Mouse (Mus musculus) cerebellum, adult 2 months (tissue): ENCODE measurements around the gene Gm5426.

Experiments
- CTCF ChIP-seq: fragments of 200-500 bp; IDR thresholded peaks from 2 replicates; pipeline ENCODE4 v1.5.1; 2011; ENCODE audit warnings: low read depth, mild to moderate bottlenecking, control low read depth, low read length, moderate library complexity, borderline replicate concordance; ENCODE audit not compliant: insufficient read depth
- POLR2A ChIP-seq: fragments of 200-500 bp; IDR thresholded peaks from 2 replicates; pipeline ENCODE4 v1.6.1; 2011; ENCODE audit warnings: low read length, control low read depth, borderline replicate concordance; ENCODE audit not compliant: insufficient read depth

DNA sequence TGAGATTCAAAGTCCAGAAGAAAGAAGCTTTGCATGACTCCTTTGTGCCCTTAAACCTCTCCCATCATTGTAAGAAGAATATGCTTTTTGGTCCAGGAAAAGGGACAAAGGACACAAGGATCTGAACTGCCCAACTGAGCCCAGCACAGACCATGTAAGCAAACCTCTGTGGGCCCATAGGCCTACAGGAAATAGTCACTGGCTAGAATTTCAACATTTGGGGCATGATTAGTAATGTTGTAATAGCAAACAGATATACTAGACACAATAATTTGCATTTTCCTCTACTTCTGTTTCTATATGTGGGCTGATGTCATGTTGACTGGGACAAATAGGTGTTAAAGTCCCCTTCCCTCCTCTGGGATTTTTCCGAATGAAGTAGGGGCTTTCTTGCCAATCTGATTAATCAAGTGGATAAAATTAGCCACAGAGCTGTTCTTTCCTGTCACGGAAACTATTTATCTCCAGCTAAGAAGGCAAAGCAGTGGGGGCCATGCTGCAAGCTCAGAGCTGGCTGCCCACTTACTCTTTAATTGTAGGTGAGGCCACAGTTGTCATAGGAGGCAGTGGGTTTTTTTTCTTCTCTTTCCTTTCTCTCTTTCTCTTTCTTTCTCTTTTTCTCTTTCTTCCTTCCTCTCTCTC, 42.4 kb upstream of the Gm5426 start:
- TF ChIP-seq CTCF (no peak), POLR2A (no peak)
